Mouse (Mus musculus): ENCODE results near the gene Hif3a. TPM values are rescaled to one million over a fixed set of nuclear protein-coding genes. Genes with fewer than 3 reads are reported as not detected.

Gene Hif3a
- polyA plus RNA-seq, 1 experiment from 2014 or later = 6.1 TPM

GRCm38 (mm10) chr7:17019426-17020166, 42.6 kb downstream of the Hif3a start:
- Histone ChIP-seq H3K9me3 (replicated peaks; ENCODE audit: low read length) (no peaks in the 10 kb centered on the region), H3K4me3 (replicated peaks; ENCODE audit: low read depth, low read length) (no peak overlapping the region), H3K9ac (ENCODE audit: low read depth, low read length) (no peak overlapping the region), H3K27ac (no peak overlapping the region), H3K4me2 (ENCODE audit: low read length) (no peak overlapping the region), H3K27me3 (ENCODE audit: insufficient read depth, low read length) (no peaks in the 10 kb centered on the region), H3K36me3 (ENCODE audit: insufficient read depth, low read length) (0 out of 2 replicates have a peak, but pooled peaks cover 34% of the 10 kb centered on the region), H3K4me1 (replicated peaks; ENCODE audit: insufficient read depth, low read length) (peaks cover 15% of the 10 kb centered on the region)
- DNase-seq (ENCODE audit: low spot score) = no peak
- TF ChIP-seq CTCF (IDR thresholded peaks at IDR 0.05; ENCODE audit: low read depth) = no peak
- 92% methylated on average over 7 of the region's 7 CpGs for WGBS
- ATAC-seq (replicated peaks; ENCODE audit: low FRiP score, low read depth) = no peak

GRCm38 (mm10) chr7:17017921-17018320, 44.3 kb downstream of the Hif3a start:
- H3K9me3 ChIP-seq (replicated peaks; ENCODE audit: low read length) = no peaks in the 10 kb centered on the region
- WGBS = 82% methylated on average over 2 of the region's 2 CpGs

GRCm38 (mm10) chr7:17017036-17017435, 45.2 kb downstream of the Hif3a start:
- TF ChIP-seq CTCF (IDR thresholded peaks at IDR 0.05; ENCODE audit: low read depth) = no peak
- no peak for DNase-seq (ENCODE audit: low spot score)
- Histone ChIP-seq H3K4me2 (ENCODE audit: low read length) (no peak overlapping the region), H3K27me3 (ENCODE audit: insufficient read depth, low read length) (no peaks in the 10 kb centered on the region), H3K9ac (ENCODE audit: low read depth, low read length) (no peak overlapping the region), H3K36me3 (ENCODE audit: insufficient read depth, low read length) (peaks cover 51% of the 10 kb centered on the region), H3K4me3 (replicated peaks; ENCODE audit: low read depth, low read length) (no peak overlapping the region), H3K27ac (no peak overlapping the region), H3K4me1 (replicated peaks; ENCODE audit: insufficient read depth, low read length) (no peaks in the 10 kb centered on the region), H3K9me3 (replicated peaks; ENCODE audit: low read length) (no peaks in the 10 kb centered on the region)
- peak; percentile 78 for ATAC-seq (replicated peaks; ENCODE audit: low FRiP score, low read depth)
- WGBS = 68% methylated on average over 1 of the region's 1 CpGs

More at GRCm38 (mm10) chr7:17017921-17018320, 44.3 kb downstream of the Hif3a start:
- peaks cover 49% of the 10 kb centered on the region; the same call in 1 of the 2 replicates for H3K36me3 ChIP-seq (ENCODE audit: insufficient read depth, low read length)
- no peak overlapping the region for H3K4me3 ChIP-seq (replicated peaks; ENCODE audit: low read depth, low read length)
- H3K4me2 ChIP-seq (ENCODE audit: low read length) = no peak overlapping the region
- H3K9ac ChIP-seq (ENCODE audit: low read depth, low read length) = no peak overlapping the region
- DNase-seq (ENCODE audit: low spot score) (no peak), ATAC-seq (replicated peaks; ENCODE audit: low FRiP score, low read depth) (no peak)
- H3K27me3 ChIP-seq (ENCODE audit: insufficient read depth, low read length) = no peaks in the 10 kb centered on the region
- peaks cover 3% of the 10 kb centered on the region; the same call in 1 of the 2 replicates for H3K4me1 ChIP-seq (replicated peaks; ENCODE audit: insufficient read depth, low read length)
- TF ChIP-seq CTCF (IDR thresholded peaks at IDR 0.05; ENCODE audit: low read depth) = no peak
- no peak overlapping the region for H3K27ac ChIP-seq

- H3K27me3 ChIP-seq (ENCODE audit: insufficient read depth, low read length) = no peaks in the 10 kb centered on the region
- no peak overlapping the region for H3K4me2 ChIP-seq (ENCODE audit: low read length)
- ATAC-seq (replicated peaks; ENCODE audit: low FRiP score, low read depth) (no peak), DNase-seq (ENCODE audit: low spot score) (no peak)
- no peaks in the 10 kb centered on the region for H3K4me1 ChIP-seq (replicated peaks; ENCODE audit: insufficient read depth, low read length)
- H3K9me3 ChIP-seq (replicated peaks; ENCODE audit: low read length) = no peaks in the 10 kb centered on the region
- H3K27ac ChIP-seq = no peak overlapping the region
- WGBS = 85% methylated on average over 6 of the region's 6 CpGs
- no peak overlapping the region for H3K9ac ChIP-seq (ENCODE audit: low read depth, low read length)
- peaks cover 52% of the 10 kb centered on the region for H3K36me3 ChIP-seq (ENCODE audit: insufficient read depth, low read length)
- 0 out of 2 replicates have a peak, but pooled peaks have one; percentile 33 for TF ChIP-seq CTCF (IDR thresholded peaks at IDR 0.05; ENCODE audit: low read depth)
- H3K4me3 ChIP-seq (replicated peaks; ENCODE audit: low read depth, low read length) = no peak overlapping the region
Measured at GRCm38 (mm10) chr7:17015381-17015780, 46.8 kb downstream of the Hif3a start.

GRCm38 (mm10) chr7:17011909-17012590, 50.2 kb downstream of the Hif3a start:
- H3K4me3 ChIP-seq (replicated peaks; ENCODE audit: low read depth, low read length) = no peak overlapping the region
- H3K4me2 ChIP-seq (ENCODE audit: low read length) = no peak overlapping the region
- H3K27me3 ChIP-seq (ENCODE audit: insufficient read depth, low read length) = no peaks in the 10 kb centered on the region
- no peak for TF ChIP-seq CTCF (IDR thresholded peaks at IDR 0.05; ENCODE audit: low read depth)
- DNase-seq (ENCODE audit: low spot score) (no peak), ATAC-seq (replicated peaks; ENCODE audit: low FRiP score, low read depth) (no peak)
- H3K9ac ChIP-seq (ENCODE audit: low read depth, low read length) = no peak overlapping the region
- H3K9me3 ChIP-seq (replicated peaks; ENCODE audit: low read length) = no peaks in the 10 kb centered on the region
- no peaks in the 10 kb centered on the region for H3K4me1 ChIP-seq (replicated peaks; ENCODE audit: insufficient read depth, low read length)
- peaks cover 66% of the 10 kb centered on the region for H3K36me3 ChIP-seq (ENCODE audit: insufficient read depth, low read length)
- H3K27ac ChIP-seq = no peak overlapping the region
- WGBS = 94% methylated on average over 7 of the region's 7 CpGs

GRCm38 (mm10) chr7:17010010-17010347, 52.2 kb downstream of the Hif3a start:
- H3K27ac ChIP-seq = no peak overlapping the region
- H3K4me3 ChIP-seq (replicated peaks; ENCODE audit: low read depth, low read length) = no peak overlapping the region
- ATAC-seq (replicated peaks; ENCODE audit: low FRiP score, low read depth) (no peak), DNase-seq (ENCODE audit: low spot score) (no peak)
- no peak overlapping the region for H3K4me2 ChIP-seq (ENCODE audit: low read length)
- no peaks in the 10 kb centered on the region for H3K27me3 ChIP-seq (ENCODE audit: insufficient read depth, low read length)
- no peak for TF ChIP-seq CTCF (IDR thresholded peaks at IDR 0.05; ENCODE audit: low read depth)
- no peaks in the 10 kb centered on the region for H3K9me3 ChIP-seq (replicated peaks; ENCODE audit: low read length)
- no peaks in the 10 kb centered on the region for H3K4me1 ChIP-seq (replicated peaks; ENCODE audit: insufficient read depth, low read length)
- no peak overlapping the region for H3K9ac ChIP-seq (ENCODE audit: low read depth, low read length)
- 87% methylated on average over 5 of the region's 5 CpGs for WGBS
- H3K36me3 ChIP-seq (ENCODE audit: insufficient read depth, low read length) = peaks cover 81% of the 10 kb centered on the region

Measured in kidney, postnatal 0 days (tissue).